Mouse (Mus musculus) MEL (cell line): ENCODE data around the gene Lingo1. TPM values are rescaled to one million over a fixed set of nuclear protein-coding genes. Genes with fewer than 3 reads are reported as not detected.

Source experiments
- DNase-seq: peaks from one replicate; pipeline ENCODE4 v3.0.0; 2011; ENCODE audit warnings: low read depth, low spot score
- H3K27ac ChIP-seq: 2 replicates; pipeline ENCODE4 v1.5.1; 2012; ENCODE audit warnings: low read depth, mild to moderate bottlenecking, control low read depth, low read length, moderate library complexity; ENCODE audit not compliant: control insufficient read depth
- H3K27me3 ChIP-seq, 2 experiments: fragments of 150-350 bp in 1 of 2; sonication (generic) in 1 of 2; 2 replicates each; pipeline ENCODE4 v1.6.1; 2012; ENCODE audit warnings: low read length in 2 of 2, mild to moderate bottlenecking in 2 of 2, improper control_type of control experiment in 1 of 2, moderate library complexity in 1 of 2; ENCODE audit not compliant: insufficient read depth in 2 of 2, control insufficient read depth in 1 of 2
- H3K36me3 ChIP-seq, 2 experiments: 2 replicates each; pipeline ENCODE4 v1.6.1; 2012 to 2014; ENCODE audit warnings: low read length in 2 of 2, improper control_type of control experiment in 1 of 2, inconsistent platforms in 1 of 2, mild to moderate bottlenecking in 1 of 2; ENCODE audit not compliant: insufficient read depth in 2 of 2, control insufficient read depth in 1 of 2
- H3K4me1 ChIP-seq, 2 experiments: fragments of 150-350 bp in 1 of 2; sonication (generic) in 1 of 2; 2 replicates each; pipeline ENCODE4 v1.6.1; 2012; ENCODE audit warnings: low read length in 2 of 2, improper control_type of control experiment in 1 of 2, mild to moderate bottlenecking in 1 of 2; ENCODE audit not compliant: insufficient read depth in 2 of 2, control insufficient read depth in 1 of 2
- H3K4me3 ChIP-seq, 2 experiments: fragments of 150-350 bp in 1 of 2; sonication (generic) in 1 of 2; 2 replicates each; pipeline ENCODE4 v1.5.1; 2012; ENCODE audit warnings: low read depth in 2 of 2, low read length in 2 of 2, mild to moderate bottlenecking in 2 of 2, moderate library complexity in 2 of 2, control low read depth in 1 of 2, improper control_type of control experiment in 1 of 2; ENCODE audit not compliant: control insufficient read depth in 1 of 2, insufficient read depth in 1 of 2
- H3K79me2 ChIP-seq: 2 replicates; pipeline ENCODE4 v1.6.1; 2012; ENCODE audit warnings: mild to moderate bottlenecking, low read length, moderate library complexity; ENCODE audit not compliant: control insufficient read depth, poor library complexity, insufficient read depth
- H3K9ac ChIP-seq: 2 replicates; pipeline ENCODE4 v1.6.1; 2012; ENCODE audit warnings: low read depth, mild to moderate bottlenecking, control low read depth, low read length, moderate library complexity; ENCODE audit not compliant: control insufficient read depth, poor library complexity, severe bottlenecking
- H3K9me3 ChIP-seq: fragments of 150-350 bp; sonication (generic); replicated peaks from 2 replicates; pipeline ENCODE4 v1.6.1; 2012; ENCODE audit warnings: mild to moderate bottlenecking, low read length, improper control_type of control experiment, moderate library complexity; ENCODE audit not compliant: insufficient read depth
- BHLHE40 ChIP-seq: IDR thresholded peaks from 2 replicates; pipeline ENCODE4 v1.6.1; 2012; ENCODE audit warnings: low read depth, mild to moderate bottlenecking, inconsistent platforms, low read length, improper control_type of control experiment, borderline replicate concordance
- CHD2 ChIP-seq: IDR thresholded peaks from 2 replicates; pipeline ENCODE4 v1.6.1; 2011; ENCODE audit warnings: low read length, improper control_type of control experiment
- E2F4 ChIP-seq: IDR thresholded peaks from 2 replicates; pipeline ENCODE4 v1.6.1; 2011; ENCODE audit warnings: low read depth, low read length, improper control_type of control experiment, borderline replicate concordance
- ELF1 ChIP-seq: IDR thresholded peaks from 2 replicates; pipeline ENCODE4 v1.6.1; 2014; ENCODE audit warnings: low read depth, mild to moderate bottlenecking, inconsistent platforms, low read length, improper control_type of control experiment, moderate library complexity
- ETS1 ChIP-seq: IDR thresholded peaks from 2 replicates; pipeline ENCODE4 v1.6.1; 2012; ENCODE audit warnings: low read depth, mild to moderate bottlenecking, inconsistent platforms, low read length, improper control_type of control experiment, moderate library complexity
- HCFC1 ChIP-seq: IDR thresholded peaks from 2 replicates; pipeline ENCODE4 v1.6.1; 2012; ENCODE audit warnings: low read depth, mild to moderate bottlenecking, inconsistent platforms, low read length, improper control_type of control experiment, moderate library complexity
- MAX ChIP-seq: IDR thresholded peaks from 2 replicates; pipeline ENCODE4 v1.6.1; 2011; ENCODE audit warnings: low read length, improper control_type of control experiment
- MAZ ChIP-seq: IDR thresholded peaks from 2 replicates; pipeline ENCODE4 v1.6.1; 2012; ENCODE audit warnings: low read depth, mild to moderate bottlenecking, inconsistent platforms, low read length, improper control_type of control experiment
- MEF2A ChIP-seq: IDR thresholded peaks from 2 replicates; pipeline ENCODE4 v1.6.1; 2014; ENCODE audit warnings: low read depth, mild to moderate bottlenecking, inconsistent platforms, low read length, improper control_type of control experiment; ENCODE audit not compliant: poor library complexity, insufficient replicate concordance, severe bottlenecking; ENCODE audit errors: extremely low read depth
- MXI1 ChIP-seq: IDR thresholded peaks from 2 replicates; pipeline ENCODE4 v1.6.1; 2011; ENCODE audit warnings: mild to moderate bottlenecking, low read depth, low read length, improper control_type of control experiment
- MYC ChIP-seq: IDR thresholded peaks from 2 replicates; pipeline ENCODE4 v1.6.1; 2011; ENCODE audit warnings: low read depth, mild to moderate bottlenecking, low read length, improper control_type of control experiment, moderate library complexity
- NELFE ChIP-seq: IDR thresholded peaks from 2 replicates; pipeline ENCODE4 v1.6.1; 2011; ENCODE audit warnings: low read depth, low read length, improper control_type of control experiment
- NRF1 ChIP-seq: IDR thresholded peaks from 2 replicates; pipeline ENCODE4 v1.6.1; 2014; ENCODE audit warnings: low read depth, mild to moderate bottlenecking, inconsistent platforms, low read length, improper control_type of control experiment, moderate library complexity; ENCODE audit not compliant: poor library complexity, insufficient read depth, severe bottlenecking
- POLR2A ChIP-seq, 2 experiments: IDR thresholded peaks; 2 replicates each; pipeline ENCODE4 v1.6.1; 2011 to 2012; ENCODE audit warnings: low read length in 2 of 2, mild to moderate bottlenecking in 2 of 2, control low read depth in 1 of 2, improper control_type of control experiment in 1 of 2, low read depth in 1 of 2, moderate library complexity in 1 of 2; ENCODE audit not compliant: control insufficient read depth in 1 of 2, insufficient read depth in 1 of 2, poor library complexity in 1 of 2
- POLR2AphosphoS2 ChIP-seq: IDR thresholded peaks from 2 replicates; pipeline ENCODE4 v1.6.1; 2011; ENCODE audit warnings: low read length, improper control_type of control experiment
- POLR2AphosphoS5 ChIP-seq: IDR thresholded peaks from 2 replicates; pipeline ENCODE4 v1.6.1; 2012; ENCODE audit warnings: low read depth, borderline replicate concordance, mild to moderate bottlenecking, inconsistent platforms, low read length, moderate library complexity, mixed read lengths
- RCOR1 ChIP-seq: IDR thresholded peaks from 2 replicates; pipeline ENCODE4 v1.6.1; 2012; ENCODE audit warnings: low read depth, mild to moderate bottlenecking, inconsistent platforms, low read length, improper control_type of control experiment
- SIN3A ChIP-seq: IDR thresholded peaks from 2 replicates; pipeline ENCODE4 v1.6.1; 2012; ENCODE audit warnings: low read length, improper control_type of control experiment, inconsistent platforms
- TAL1 ChIP-seq: IDR thresholded peaks from 2 replicates; pipeline ENCODE4 v1.6.1; 2012; ENCODE audit warnings: mild to moderate bottlenecking, inconsistent platforms, low read length, moderate library complexity, mixed read lengths
- TBP ChIP-seq: IDR thresholded peaks from 2 replicates; pipeline ENCODE4 v1.8.0; 2011; ENCODE audit warnings: low read depth, low read length, improper control_type of control experiment
- TCF12 ChIP-seq: IDR thresholded peaks from 2 replicates; pipeline ENCODE4 v1.6.1; 2014; ENCODE audit warnings: low read depth, mild to moderate bottlenecking, inconsistent platforms, low read length, improper control_type of control experiment, moderate library complexity
- ZC3H11A ChIP-seq: IDR thresholded peaks from 2 replicates; pipeline ENCODE4 v1.6.1; 2012; ENCODE audit warnings: low read depth, mild to moderate bottlenecking, inconsistent platforms, low read length, improper control_type of control experiment
- ZKSCAN1 ChIP-seq: IDR thresholded peaks from 2 replicates; pipeline ENCODE4 v1.6.1; 2012; ENCODE audit warnings: low read depth, mild to moderate bottlenecking, inconsistent platforms, low read length, improper control_type of control experiment, moderate library complexity
- ZNF384 ChIP-seq: IDR thresholded peaks from 2 replicates; pipeline ENCODE4 v1.6.1; 2012; ENCODE audit warnings: low read depth, mild to moderate bottlenecking, inconsistent platforms, low read length, improper control_type of control experiment
- polyA plus RNA-seq, 2 experiments: library from polyadenylated mRNA; stranded (reverse) in 1 of 2; unstranded in 1 of 2; fragments of >175 nt in 1 of 2; fragments of >200 nt in 1 of 2; gene quantifications; 2 replicates each; pipeline versions ENCODE4 v1.2.1 to v1.2.4; 2012; ENCODE audit warnings: low replicate concordance in 2 of 2, low read depth in 1 of 2; ENCODE audit not compliant: insufficient read length in 2 of 2, insufficient read depth in 1 of 2, missing spikeins in 1 of 2
- total RNA-seq: library from RNA; depleted of rRNA; stranded (reverse); fragments of 300-350 nt; gene quantifications from 2 replicates; pipeline ENCODE4 v1.2.3, GENCODE M21; 2012

Gene Lingo1
- total and polyA plus RNA-seq, 3 experiments = not detected

- TF ChIP-seq TAL1 = no peak
- no peak for TF ChIP-seq ZKSCAN1
- no peak for TF ChIP-seq TCF12
- TF ChIP-seq ZC3H11A = no peak
- TF ChIP-seq MAZ = no peak
- TF ChIP-seq ZNF384 = no peak
- TF ChIP-seq MXI1 = no peak
- no peak for TF ChIP-seq RCOR1
- no peak for TF ChIP-seq BHLHE40
- no peak for TF ChIP-seq NRF1
- TF ChIP-seq TBP = no peak
- TF ChIP-seq ETS1 = no peak
- no peak for TF ChIP-seq POLR2AphosphoS5
- TF ChIP-seq MAX = no peak
- no peak for TF ChIP-seq ELF1
- TF ChIP-seq POLR2A (IDR thresholded peaks at IDR 0.05; ENCODE audit: control insufficient read depth in 1 of 2, insufficient read depth in 1 of 2, low read depth in 1 of 2, low read length in 2 of 2, poor library complexity in 1 of 2) = no peak
- Histone ChIP-seq H3K27me3 (peaks cover 0 to 8% of the 10 kb centered on the region in 2 experiments; a peak in 2 of 4 replicates), H3K4me3 (no peak overlapping the region), H3K4me1 (no peaks in the 10 kb centered on the region), H3K36me3 (no peaks in the 10 kb centered on the region), H3K9me3 (no peaks in the 10 kb centered on the region), H3K9ac (no peak overlapping the region), H3K79me2 (no peaks in the 10 kb centered on the region), H3K27ac (no peak overlapping the region)
- DNase-seq = no peak
Measured at GRCm38 (mm10) chr9:56657996-56658398, 138.3 kb downstream of the Lingo1 start.

GRCm38 (mm10) chr9:56656766-56657542, 139.3 kb downstream of the Lingo1 start:
- TF ChIP-seq POLR2A (IDR thresholded peaks at IDR 0.05; ENCODE audit: control insufficient read depth in 1 of 2, insufficient read depth in 1 of 2, low read depth in 1 of 2, low read length in 2 of 2, poor library complexity in 1 of 2) (no peak), RCOR1 (no peak), SIN3A (no peak), E2F4 (no peak), MYC (no peak), ETS1 (no peak), TCF12 (no peak), CHD2 (no peak), ZNF384 (no peak), MEF2A (no peak), POLR2AphosphoS5 (no peak), TBP (no peak), NELFE (no peak), POLR2AphosphoS2 (no peak), HCFC1 (no peak), ELF1 (no peak), MAX (no peak)
- H3K4me3 ChIP-seq = no peak overlapping the region
- no peaks in the 10 kb centered on the region for H3K79me2 ChIP-seq
- no peaks in the 10 kb centered on the region for H3K36me3 ChIP-seq
- no peak overlapping the region for H3K9ac ChIP-seq
- no peak for DNase-seq
- no peaks in the 10 kb centered on the region for H3K4me1 ChIP-seq
- H3K27ac ChIP-seq = no peak overlapping the region
- H3K27me3 ChIP-seq = peaks cover 0 to 10% of the 10 kb centered on the region in 2 experiments; a peak in 3 of 4 replicates
- H3K9me3 ChIP-seq = no peaks in the 10 kb centered on the region
